23 mouse cellular contexts compared by ENCODE assay signal in genomic region chr6:100390258-100390910, GRCm38 (mm10).
DNase-seq lines count a peak whose midpoint lies in the region; ATAC-seq lines count a peak whose summit lies in the region.
"Had no signal": no experiment of that assay in that cellular context is flagged by ENCODE, and none has a peak within 500 bp of the region (broad histone marks: within the 10 kb centered on the region; RNA-seq: fewer than 3 reads in every experiment).

No protein-coding gene starts in this region.

- peak; percentile 37 for ATAC-seq in CD4-positive, CD25-positive, alpha-beta regulatory T cell, adult 4 months
- peak; percentile 64 for ATAC-seq in megakaryocyte progenitor cell, adult 5-6 weeks (replicated peaks; ENCODE audit: poor library complexity)
- no peak for ATAC-seq in activated CD4-positive, CD25-positive, alpha-beta regulatory T cell, adult 4 months
- no peak for ATAC-seq in kidney, embryonic 14.5 days (ENCODE audit: low FRiP score, low TSS enrichment)
- ATAC-seq: forebrain, postnatal 0 days; intestine, embryonic 16.5 days; midbrain, embryonic 16.5 days had no signal

- peaks cover 11% of the 10 kb centered on the region for H3K4me1 ChIP-seq in kidney, embryonic 14.5 days (ENCODE audit: control insufficient read depth, insufficient read depth, low read length)
- H3K4me1 ChIP-seq: hindbrain, embryonic 13.5 days; megakaryocyte, embryonic 14.5 days had no signal

- peak; percentile 97 for DNase-seq in R1 (ENCODE audit: low read depth, low spot score)
- DNase-seq in thymus, postnatal 14 days: peak; percentile 61
- DNase-seq in lung, postnatal 4 days: no peak
- no peak for DNase-seq in kidney, postnatal 14 days
- DNase-seq: adrenal gland, postnatal 14 days; cerebellum, adult 11 months; cerebellum, postnatal 10 days; embryo, embryonic 11 days; forebrain, postnatal 0 days; heart, postnatal 14 days had no signal

- H3K9me3 ChIP-seq in kidney, embryonic 14.5 days (ENCODE audit: control insufficient read depth, low read length): no peaks in the 10 kb centered on the region; the same call in 1 of the 2 replicates
- H3K9me3 ChIP-seq: hindbrain, embryonic 13.5 days; limb, embryonic 15.5 days; liver, embryonic 15.5 days had no signal

- H3K27me3 ChIP-seq in kidney, embryonic 14.5 days (ENCODE audit: control insufficient read depth, insufficient read depth, low read length): no peaks in the 10 kb centered on the region
- H3K27me3 ChIP-seq: heart, embryonic 12.5 days; limb, embryonic 15.5 days; liver, embryonic 15.5 days had no signal

- no peak overlapping the region for H3K4me3 ChIP-seq in kidney, embryonic 14.5 days (ENCODE audit: low read length)
- H3K4me3 ChIP-seq: heart, embryonic 12.5 days; hindbrain, embryonic 13.5 days; layer of hippocampus, adult 2 months; limb, embryonic 15.5 days; liver, embryonic 15.5 days; megakaryocyte, embryonic 14.5 days had no signal

- no peak overlapping the region for H3K9ac ChIP-seq in kidney, embryonic 14.5 days (ENCODE audit: low read depth, low read length)
- H3K9ac ChIP-seq: forebrain, postnatal 0 days; heart, embryonic 12.5 days; hindbrain, embryonic 13.5 days; limb, embryonic 15.5 days; liver, embryonic 15.5 days had no signal

- H3K36me3 ChIP-seq in kidney, embryonic 14.5 days (ENCODE audit: control insufficient read depth, insufficient read depth, low read length): no peaks in the 10 kb centered on the region
- H3K36me3 ChIP-seq: heart, embryonic 12.5 days; hindbrain, embryonic 13.5 days; limb, embryonic 15.5 days; liver, embryonic 15.5 days had no signal

- 87% methylated on average over 7 of the region's 7 CpGs for WGBS in kidney, embryonic 14.5 days

- no peak overlapping the region for H3K4me2 ChIP-seq in kidney, embryonic 14.5 days (replicated peaks; ENCODE audit: low read depth, low read length)
- H3K4me2 ChIP-seq: heart, embryonic 12.5 days; hindbrain, embryonic 13.5 days; limb, embryonic 15.5 days; liver, embryonic 15.5 days had no signal

- H3K27ac ChIP-seq in kidney, embryonic 14.5 days (ENCODE audit: low read depth, low read length): no peak overlapping the region
- H3K27ac ChIP-seq: hindbrain, embryonic 13.5 days; kidney, postnatal 0 days; layer of hippocampus, adult 2 months; limb, embryonic 15.5 days; liver, embryonic 15.5 days had no signal

Comparison
In these comparisons a context has a peak if more than half of its experiments do, and no peak if none do; other contexts are left out.
1. ATAC-seq: peak in CD4-positive, CD25-positive, alpha-beta regulatory T cell, adult 4 months (single experiment) and megakaryocyte progenitor cell, adult 5-6 weeks (single experiment); none in activated CD4-positive, CD25-positive, alpha-beta regulatory T cell, adult 4 months (single experiment) and kidney, embryonic 14.5 days (single experiment).
2. DNase-seq: peak in R1 (single experiment) and thymus, postnatal 14 days (single experiment); none in lung, postnatal 4 days (0 of 2) and kidney, postnatal 14 days (single experiment).